Mouse (Mus musculus) bone marrow macrophage, adult 2 months (primary cell): Measurements from ENCODE around the gene Actl7b.

ENCODE experiments used
- CTCF ChIP-seq: IDR thresholded peaks from 2 replicates; pipeline ENCODE4 v1.5.1; 2012; ENCODE audit warnings: low read depth, mild to moderate bottlenecking, low read length, moderate library complexity
- POLR2A ChIP-seq: IDR thresholded peaks from 2 replicates; pipeline ENCODE4 v1.6.1; 2012; ENCODE audit warnings: mild to moderate bottlenecking, low read depth, low read length, borderline replicate concordance

DNA sequence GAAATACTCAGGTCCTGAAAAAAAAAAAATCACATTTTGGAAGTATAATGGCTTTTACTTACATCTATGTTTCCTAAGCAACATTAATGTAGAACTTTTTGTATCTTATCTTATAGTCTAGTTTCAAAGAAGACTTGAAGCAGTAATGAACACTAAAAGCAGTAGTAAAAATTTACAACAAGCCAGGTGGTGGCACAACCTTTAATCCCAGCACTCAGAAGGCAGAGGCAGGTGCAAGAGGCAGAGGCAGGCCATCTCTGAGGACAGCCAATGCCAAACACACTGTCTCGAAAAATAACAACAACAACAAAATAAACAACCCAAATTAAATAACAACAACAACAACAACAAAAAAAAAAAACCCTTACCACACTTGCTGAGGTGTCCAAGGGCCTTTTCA, 29.8 kb upstream of the Actl7b start:
- TF ChIP-seq CTCF (no peak), POLR2A (no peak)
